Mouse (Mus musculus): ENCODE data around the gene Adamtsl1.

- TF ChIP-seq CTCF (IDR thresholded peaks at IDR 0.05; ENCODE audit: control insufficient read depth, insufficient read depth, insufficient read length) (no peak), MYOG (IDR thresholded peaks at IDR 0.05; ENCODE audit: control insufficient read depth, extremely low read depth, insufficient read length) (no peak), MAX (IDR thresholded peaks at IDR 0.05) (no peak)
These were observed 115.4 kb downstream of the Adamtsl1 start for GRCm38 (mm10) chr4:85629381-85629780.
